In the genomic region with DNA sequence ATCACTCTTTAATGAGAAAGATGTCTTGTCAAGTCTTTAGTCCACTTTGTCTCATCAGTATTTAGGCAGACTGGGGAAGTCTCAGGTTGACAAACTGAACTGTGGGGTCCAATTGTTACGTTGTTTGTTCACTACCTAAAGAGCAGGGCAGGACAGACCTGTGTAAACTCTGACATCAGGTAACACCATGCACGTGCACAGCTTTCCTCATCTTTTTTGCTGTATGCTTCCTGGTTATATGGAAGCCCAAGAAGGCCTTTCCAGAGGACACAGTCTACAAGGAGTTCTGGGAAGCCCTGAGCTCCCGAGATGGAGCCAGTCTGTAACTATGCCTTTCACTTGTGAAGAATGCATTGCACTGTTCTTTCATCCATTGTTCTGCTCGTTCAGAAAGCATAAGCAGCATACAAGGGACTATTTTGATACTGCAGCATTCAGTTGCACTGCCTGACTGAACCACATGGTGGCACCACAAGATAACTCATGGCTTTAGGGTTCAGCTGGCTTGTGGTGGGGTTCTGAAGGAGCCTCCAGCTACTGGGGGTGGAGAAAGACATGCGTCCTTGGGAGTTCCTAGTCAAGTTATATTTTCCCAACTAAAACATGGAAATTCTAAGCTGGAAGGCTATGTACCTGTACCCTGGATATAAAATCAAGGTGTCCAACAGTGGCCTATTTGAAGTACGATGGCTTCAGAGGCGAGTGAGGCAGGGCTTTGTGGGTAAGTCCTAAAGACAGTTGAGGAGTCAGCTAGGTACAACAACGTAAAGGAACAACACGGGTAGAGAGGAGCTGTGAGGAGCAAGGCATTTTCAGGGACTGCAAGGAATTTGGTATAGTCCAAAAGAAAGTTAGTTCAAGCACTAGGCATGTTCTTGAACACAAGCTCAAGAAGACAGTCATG, we compare ENCODE assay signal across 7 mouse cellular contexts. TPM values are rescaled to one million over a fixed set of nuclear protein-coding genes. Genes with fewer than 3 reads are reported as not detected.
DNase-seq lines count a peak whose midpoint lies in the region; ATAC-seq and TF ChIP-seq lines count a peak whose summit lies in the region.

No protein-coding gene starts in this region.

- TF ChIP-seq CTCF in brain, embryonic 14.5 days (IDR thresholded peaks at IDR 0.05; ENCODE audit: borderline replicate concordance, extremely low read depth, insufficient read depth, insufficient read length) = peak; percentile 90

- intact Hi-C loops in heart, postnatal 36 days (cut with DNase I) = loop anchor here (1.0 kb wide), 2 partner anchors 210 to 255 kb away; no protein-coding TSS in a partner anchor

- TF ChIP-seq POLR2A in brain, embryonic 14.5 days (IDR thresholded peaks at IDR 0.05; ENCODE audit: borderline replicate concordance, extremely low read depth, insufficient read depth, insufficient read length, poor library complexity, severe bottlenecking) = no peak

- DNase-seq in Muller cell, postnatal 12 days (ENCODE audit: inconsistent ontology term) = peak; percentile 52
- DNase-seq in brain, embryonic 14.5 days (ENCODE audit: low read depth) = peak; percentile 90
- peak; percentile 31 for DNase-seq in fibroblast of lung, adult 2 months (ENCODE audit: low read depth)
- peak; percentile 67 to 73 for DNase-seq in heart, postnatal 36 days
- DNase-seq in layer of hippocampus, postnatal 25 days (ENCODE audit: extremely low spot score in 1 of 2, low spot score in 1 of 2) = peak; percentile 74 to 91
- DNase-seq in skeletal muscle tissue, adult 2 months (ENCODE audit: low read depth, low spot score) = peak; percentile 39

- peak; percentile 87; the same call in 1 of the 2 replicates for ATAC-seq in megakaryocyte-erythroid progenitor cell, adult 5-6 weeks (replicated peaks; ENCODE audit: low FRiP score, low TSS enrichment, poor library complexity, severe bottlenecking)

RNA-seq across cellular contexts. Expression of a gene that starts 25.1 kb away (rescaled TPM):
- 54.7 and 64.8 TPM in 2 replicates for polyA plus RNA-seq in brain, embryonic 14.5 days (2012; rRNA removed)
- total RNA-seq in heart, postnatal 36 days (2021) = 10 to 100 TPM; 54.1 to 56.6 TPM
- 10 to 100 TPM; 21.5 to 28.5 TPM for total RNA-seq in layer of hippocampus, postnatal 25 days (2021)
- total RNA-seq in megakaryocyte-erythroid progenitor cell, adult 5-6 weeks (2014; fragmentation: Nextera tagmentation) = 86.0 and 122 TPM in 2 replicates
- 31.9 and 36.9 TPM in 2 replicates for total RNA-seq in megakaryocyte-erythroid progenitor cell, adult 5-6 weeks (2017)

RNA-seq across cellular contexts. Expression of a gene that starts 39.5 kb away (rescaled TPM):
- polyA plus RNA-seq in brain, embryonic 14.5 days (2012; rRNA removed) = 0.16 TPM in 1 of 2 replicates, not detected in the other
- total RNA-seq in heart, postnatal 36 days (2021) = not detected
- not detected for total RNA-seq in layer of hippocampus, postnatal 25 days (2021)
- not detected in 2 replicates for total RNA-seq in megakaryocyte-erythroid progenitor cell, adult 5-6 weeks (2014; fragmentation: Nextera tagmentation)
- total RNA-seq in megakaryocyte-erythroid progenitor cell, adult 5-6 weeks (2017) = not detected in 2 replicates

Comparison
In these comparisons a context has a peak if more than half of its experiments do, and no peak if none do; other contexts are left out.
1. Peak in every context shown above with its lines: DNase-seq and ATAC-seq.
2. DNase-seq: peak in every context shown above with its lines; median percentile 90 in brain, embryonic 14.5 days; 82 in layer of hippocampus, postnatal 25 days; 70 in heart, postnatal 36 days; 52 in Muller cell, postnatal 12 days; 39 in skeletal muscle tissue, adult 2 months; 31 in fibroblast of lung, adult 2 months.